Mouse (Mus musculus) ES-CJ7 (cell line): Measurements from ENCODE around the gene Ptprcap.
"Not testable (repeated sequence)": the region's sequence is repeated elsewhere in the genome, so short reads cannot be mapped to it uniquely, and the experiment has no call there.

Source experiments
- DNase-seq: peaks from one replicate; pipeline ENCODE4 v3.0.0; 2011; ENCODE audit warnings: low read depth, low spot score

The Ptprcap gene

GRCm38 (mm10) chr19:4153232-4153654 is at the start of gene Ptprcap:
TSS of gene Ptprcap (plus strand) at chr19:4153604.
- no peak for DNase-seq

DNA sequence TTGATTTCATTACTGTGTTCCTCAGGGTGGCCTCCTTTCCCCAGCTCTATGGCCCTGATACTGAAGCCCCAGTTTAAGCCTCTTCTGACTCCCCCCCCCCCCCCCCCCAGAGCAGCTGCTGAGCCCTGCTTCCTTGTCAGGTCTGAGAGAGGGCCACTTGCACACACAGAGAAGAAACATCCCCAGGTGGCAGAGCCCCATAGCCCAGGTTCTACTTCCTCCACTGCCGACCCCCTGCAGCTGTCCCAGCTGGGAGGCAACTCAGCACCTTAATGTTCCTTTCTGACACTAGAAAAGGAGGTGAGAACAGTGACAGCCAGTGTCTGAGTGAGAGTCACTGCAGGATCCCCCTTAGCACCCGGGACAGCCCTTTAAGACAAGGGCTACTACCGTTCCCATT is 49.6 kb upstream of the Ptprcap start:
- no peak for DNase-seq

GRCm38 (mm10) chr19:4104675-4105194 is 48.7 kb upstream of the Ptprcap start:
- DNase-seq, result no peak

DNA sequence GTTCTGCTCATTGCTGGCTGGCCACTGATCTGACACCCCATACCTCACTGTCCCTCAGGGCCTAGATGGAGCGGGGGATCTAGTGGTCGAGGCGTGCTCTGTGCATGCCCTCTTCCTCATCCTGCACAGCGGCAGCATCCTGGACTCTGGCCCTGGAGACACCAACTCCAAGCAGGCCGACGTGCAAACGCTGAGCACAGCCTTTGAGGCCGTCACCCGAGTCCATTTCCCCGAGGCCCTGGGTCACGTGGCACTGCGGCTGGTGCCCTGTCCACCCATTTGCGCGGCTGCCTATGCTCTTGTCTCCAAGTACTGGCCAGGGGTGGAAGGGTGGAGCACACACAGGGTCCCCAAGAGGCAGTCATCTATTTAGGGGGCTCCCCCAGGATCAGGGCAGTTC is 46.8 kb upstream of the Ptprcap start:
- no peak for DNase-seq

GRCm38 (mm10) chr19:4108535-4108934 is 44.9 kb upstream of the Ptprcap start:
- no peak for DNase-seq

DNA sequence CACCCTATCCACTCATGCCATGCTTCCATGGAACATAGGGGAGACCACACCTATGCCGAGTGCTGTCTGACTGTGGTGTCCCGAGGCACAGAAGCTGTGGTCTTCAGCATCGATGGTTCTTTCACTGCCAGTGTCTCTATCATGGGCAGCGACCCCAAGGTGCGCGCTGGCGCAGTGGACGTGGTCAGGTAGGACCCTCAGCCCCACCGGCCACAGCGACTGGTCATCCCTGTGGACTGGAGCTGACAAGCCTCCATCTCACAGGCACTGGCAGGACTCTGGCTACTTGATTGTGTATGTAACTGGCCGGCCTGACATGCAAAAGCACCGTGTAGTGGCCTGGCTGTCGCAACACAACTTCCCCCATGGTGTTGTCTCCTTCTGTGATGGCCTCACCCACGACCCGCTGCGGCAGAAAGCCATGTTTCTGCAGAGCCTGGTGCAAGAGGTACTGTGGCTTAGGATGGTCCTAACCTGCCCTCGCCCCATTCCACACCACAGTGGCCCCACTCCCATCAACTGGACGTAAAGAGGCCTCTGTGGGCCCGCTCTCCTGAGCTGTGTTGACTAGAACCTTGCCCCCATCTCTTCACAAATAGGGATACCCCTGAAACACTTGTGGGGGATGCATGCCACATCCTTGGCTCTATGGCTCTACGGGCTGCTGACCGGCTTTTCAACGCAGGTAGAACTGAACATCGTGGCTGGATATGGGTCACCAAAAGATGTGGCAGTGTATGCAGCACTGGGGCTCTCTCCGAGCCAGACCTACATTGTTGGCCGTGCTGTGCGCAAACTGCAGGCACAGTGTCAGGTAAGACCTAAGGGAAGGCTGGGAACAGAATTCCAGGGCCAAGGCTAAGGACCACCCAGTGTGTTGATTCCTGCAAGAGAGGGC is 41.1 kb upstream of the Ptprcap start:
- DNase-seq, result no peak

GRCm38 (mm10) chr19:4113186-4113805 is 40.1 kb upstream of the Ptprcap start:
- no peak for DNase-seq

- no peak for DNase-seq
Observed at GRCm38 (mm10) chr19:4113806-4114230, 39.6 kb upstream of the Ptprcap start.

- no peak for DNase-seq
Observed at GRCm38 (mm10) chr19:4114551-4114950, 38.9 kb upstream of the Ptprcap start.

DNA sequence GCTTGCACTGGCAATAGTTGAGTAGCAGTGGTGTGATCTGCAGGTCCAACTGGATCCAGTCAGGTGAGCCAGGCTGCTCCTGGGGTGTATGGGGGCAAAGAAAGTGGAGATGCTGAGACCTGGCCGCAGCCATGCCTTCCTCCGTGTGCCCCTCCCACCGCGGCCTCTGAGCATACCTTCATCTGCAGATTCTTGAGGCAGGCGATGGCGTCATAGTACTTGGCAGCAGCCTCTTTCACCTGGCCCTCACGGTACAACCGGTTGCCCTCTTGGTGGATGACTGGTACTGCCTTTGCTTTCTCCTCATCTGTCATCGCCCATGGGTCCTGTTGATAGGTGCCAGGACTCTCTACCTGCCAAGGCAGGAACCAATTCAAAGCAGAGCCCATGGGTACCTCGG is 38.3 kb upstream of the Ptprcap start:
- DNase-seq, result no peak

- no peak for DNase-seq
Observed at GRCm38 (mm10) chr19:4115816-4116215, 37.6 kb upstream of the Ptprcap start.

DNA sequence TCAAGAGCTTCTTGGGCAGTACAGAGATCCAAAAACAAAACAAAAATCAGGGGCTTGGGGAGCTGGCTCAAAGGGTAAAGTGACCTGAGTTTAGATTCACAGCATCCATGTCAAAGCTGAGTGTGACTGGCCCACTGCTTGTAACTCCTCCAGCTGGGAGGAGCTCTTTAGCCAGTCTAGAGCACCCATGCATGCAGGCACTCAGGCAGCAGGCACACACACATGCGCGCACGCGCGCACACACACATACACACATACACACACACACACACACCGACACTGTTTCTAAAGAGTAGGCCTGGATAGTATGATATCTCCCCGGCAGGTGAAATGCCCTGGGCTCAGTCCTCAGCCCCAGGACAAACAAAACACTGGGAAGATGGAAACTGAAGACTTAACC is 36.4 kb upstream of the Ptprcap start:
- DNase-seq, result no peak

DNA sequence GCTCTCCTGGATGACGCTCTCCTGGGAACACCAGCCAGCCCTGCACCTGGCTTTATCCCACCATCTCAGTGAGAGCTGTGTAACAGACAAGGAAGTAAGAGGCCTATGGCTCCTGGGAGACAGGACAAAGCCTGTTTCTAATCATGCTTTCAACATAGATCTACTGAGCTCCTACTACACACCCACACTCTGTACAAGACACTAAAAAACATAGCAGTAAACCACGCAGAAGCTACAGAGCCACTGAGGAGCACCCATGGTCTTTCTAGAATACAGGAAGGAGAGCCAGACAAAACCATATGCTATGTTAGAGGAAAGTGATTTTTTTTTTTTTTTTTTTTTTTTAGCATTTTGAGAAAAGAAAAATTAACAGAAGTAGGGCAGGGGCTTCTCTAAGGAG is 35.1 kb upstream of the Ptprcap start:
- no peak for DNase-seq

DNA sequence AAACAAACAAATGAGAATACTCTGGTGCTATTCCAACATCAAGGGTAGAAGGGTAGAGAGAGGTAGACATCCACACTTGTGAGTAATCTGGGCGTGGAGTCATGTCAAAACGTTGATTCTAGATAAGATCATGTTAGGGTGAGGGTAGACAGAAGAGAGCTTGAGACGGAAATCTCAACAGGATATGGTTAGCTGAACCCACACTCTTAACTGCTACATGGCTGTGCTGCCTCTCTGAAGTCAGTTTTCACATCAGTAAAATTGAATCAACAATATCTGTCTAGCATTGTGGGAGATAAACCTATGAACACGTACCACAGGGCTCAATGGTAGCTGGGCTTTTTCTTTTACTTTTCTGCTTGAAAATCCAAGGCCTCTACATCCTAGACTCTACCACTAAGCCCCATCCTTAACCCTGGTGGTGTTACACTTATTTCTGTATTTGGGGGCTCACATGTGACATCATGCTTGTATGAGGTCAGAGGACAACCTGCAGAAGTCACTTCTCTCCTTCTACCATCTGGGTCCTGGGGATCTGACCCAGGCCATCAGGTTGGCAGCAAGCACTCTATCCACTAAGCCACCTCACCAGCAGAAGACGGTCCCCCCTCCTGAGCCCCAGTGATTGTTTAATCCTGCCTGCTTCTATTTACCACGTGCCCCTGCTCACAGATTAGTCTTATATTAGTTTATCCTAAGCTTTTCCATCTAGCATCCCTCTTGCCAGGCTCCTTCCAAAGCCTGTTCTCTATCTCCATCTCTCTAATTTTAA is 33.5 kb upstream of the Ptprcap start:
- no peak for DNase-seq

DNA sequence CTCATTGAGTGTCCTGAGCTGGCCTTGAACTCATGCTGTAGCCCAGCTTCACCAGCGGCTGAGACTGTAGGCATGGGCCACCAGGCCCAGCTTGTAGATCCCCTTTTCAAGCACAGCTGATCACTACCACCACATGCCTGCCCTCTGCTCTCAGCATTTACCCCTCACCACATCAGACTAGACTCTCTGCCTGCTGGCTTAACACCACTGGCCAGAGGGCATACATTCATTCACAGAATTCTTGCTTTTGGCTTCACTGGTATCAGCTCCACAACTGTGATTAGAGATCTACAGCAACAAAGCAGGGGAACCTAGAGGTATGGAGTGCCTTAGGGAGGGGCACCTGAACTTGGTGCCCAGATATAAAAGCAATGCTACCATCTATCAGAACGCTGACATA is 32.9 kb upstream of the Ptprcap start:
- no peak for DNase-seq

DNA sequence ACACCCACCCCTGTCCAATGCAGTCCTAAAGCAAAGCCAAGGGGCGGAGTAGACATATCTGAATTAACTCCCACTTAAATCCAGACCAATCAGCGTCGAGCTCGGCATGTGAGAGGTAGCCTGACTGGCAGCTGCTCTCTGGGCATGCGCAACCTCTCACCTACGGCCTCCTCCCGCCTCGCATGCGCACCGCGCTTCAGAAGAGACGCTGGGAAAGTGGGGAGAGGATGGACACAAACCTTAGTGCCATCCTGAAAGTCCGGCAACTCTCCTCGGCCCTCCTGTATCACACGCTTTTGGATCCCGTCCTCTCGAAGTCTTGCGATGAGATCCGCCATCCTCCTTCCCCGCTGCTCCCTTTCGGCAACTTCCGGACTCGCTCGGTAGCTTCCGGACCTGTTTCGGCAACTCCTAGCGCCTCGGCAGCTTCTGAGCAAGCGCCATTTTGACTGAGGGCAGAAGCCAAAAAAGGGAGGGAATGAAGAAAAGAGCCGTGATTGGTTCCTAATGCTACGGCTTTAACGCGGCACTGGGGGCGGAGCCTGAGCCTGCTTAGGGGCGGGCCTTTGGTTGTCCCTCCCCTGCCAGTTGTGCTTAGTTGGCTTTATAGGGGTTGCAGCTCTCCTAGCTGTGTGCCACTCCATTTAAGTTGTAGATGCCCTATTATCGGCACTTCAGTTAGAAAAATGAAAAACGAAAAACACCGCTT is 32.2 kb upstream of the Ptprcap start:
- peak; percentile 98 for DNase-seq

DNA sequence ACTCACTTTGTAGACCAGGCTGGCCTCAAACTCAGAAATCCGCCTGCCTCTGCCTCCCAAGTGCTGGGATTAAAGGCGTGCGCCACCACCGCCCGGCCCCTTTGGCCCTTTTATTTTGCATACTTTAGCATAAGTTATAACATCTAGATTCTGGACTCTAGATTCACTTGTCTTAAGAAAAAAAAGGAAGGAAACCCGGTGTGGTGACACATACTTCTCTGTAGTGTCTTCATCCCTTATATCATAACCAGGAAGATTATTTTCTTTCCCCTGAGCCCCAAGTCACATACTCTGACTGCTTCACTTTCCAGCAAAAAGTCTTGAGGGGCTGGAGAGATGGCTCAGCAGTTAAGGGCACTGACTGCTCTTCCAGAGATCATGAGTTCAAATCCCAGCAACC is 31.5 kb upstream of the Ptprcap start:
- not testable (repeated sequence) for DNase-seq

- DNase-seq, result no peak
Observed at GRCm38 (mm10) chr19:4122411-4123370, 30.7 kb upstream of the Ptprcap start.

GRCm38 (mm10) chr19:4124432-4124831 is 29.0 kb upstream of the Ptprcap start:
- DNase-seq, result no peak

DNA sequence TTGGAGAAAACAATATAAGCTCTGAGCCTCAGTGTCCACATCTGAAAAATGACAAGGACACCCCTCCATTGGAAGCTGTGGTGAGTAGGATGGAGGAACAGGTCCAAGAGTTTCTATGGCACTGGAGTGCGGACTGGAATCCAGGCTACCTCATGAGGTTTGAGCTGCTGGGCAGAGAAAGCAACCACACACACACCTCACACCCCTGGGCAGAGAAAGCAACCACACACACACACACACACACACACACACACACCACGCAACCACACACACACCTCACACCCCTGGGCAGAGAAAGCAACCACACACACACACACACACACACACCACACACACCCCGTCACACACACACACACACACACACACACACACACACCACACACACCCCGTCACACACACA is 28.1 kb upstream of the Ptprcap start:
- not testable (repeated sequence) for DNase-seq
